In the genomic region with DNA sequence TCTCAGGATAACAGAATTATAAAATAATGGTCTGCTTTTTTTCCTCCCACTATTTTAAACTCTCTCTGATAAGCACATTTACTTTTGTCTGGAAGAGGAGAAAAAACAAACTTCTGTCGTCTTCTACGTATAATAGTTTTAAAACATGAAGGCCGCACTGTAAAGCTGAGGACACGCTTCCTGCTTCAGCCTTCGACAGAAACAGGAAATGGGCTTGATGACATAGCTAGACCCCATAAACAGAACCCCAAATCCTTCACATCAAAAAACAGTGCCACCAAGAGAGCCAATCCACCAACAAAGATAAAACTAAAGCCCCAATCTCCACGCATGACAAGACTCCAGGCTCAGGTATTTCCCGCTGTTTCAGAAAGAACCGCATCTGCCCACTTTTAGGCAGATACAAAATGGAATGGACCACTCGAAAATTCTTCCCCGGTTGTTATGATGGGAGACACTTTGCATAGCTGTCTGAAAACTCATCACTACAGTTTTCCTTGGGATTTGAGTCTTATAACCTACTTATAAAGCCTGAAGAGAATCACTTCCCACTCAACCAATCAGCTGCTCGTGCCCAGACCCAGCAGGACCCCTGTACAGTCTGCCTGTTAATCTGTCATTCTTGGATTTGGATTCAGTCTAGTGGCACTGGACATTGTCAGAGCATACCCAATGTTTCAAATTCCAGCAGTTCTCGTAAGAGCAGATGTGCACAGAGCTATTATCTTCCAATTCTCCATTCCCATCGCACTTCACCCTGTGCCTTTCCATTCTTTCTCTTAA, we compare ENCODE assay signal across 27 mouse cellular contexts. TPM values are rescaled to one million over a fixed set of nuclear protein-coding genes. Genes with fewer than 3 reads are reported as not detected.
A peak's percentile ranks its signal among the peaks of the same experiment; 100 is the strongest.
DNase-seq lines count a peak whose midpoint lies in the region; ATAC-seq lines count a peak whose summit lies in the region.
"Had no signal": no experiment of that assay in that cellular context is flagged by ENCODE, and none has a peak within 500 bp of the region (broad histone marks: within the 10 kb centered on the region; RNA-seq: fewer than 3 reads in every experiment).

No protein-coding gene starts in this region.

- H3K36me3 ChIP-seq in forebrain, embryonic 15.5 days: no peaks in the 10 kb centered on the region
- H3K36me3 ChIP-seq: heart, embryonic 10.5 days; heart, embryonic 15.5 days; limb, embryonic 13.5 days had no signal

- no peak overlapping the region for H3K4me2 ChIP-seq in forebrain, embryonic 15.5 days (replicated peaks)
- H3K4me2 ChIP-seq: forebrain, embryonic 13.5 days; heart, embryonic 15.5 days; limb, embryonic 13.5 days; liver, embryonic 12.5 days had no signal

- 96% methylated on average over 13 of the region's 13 CpGs for WGBS in forebrain, embryonic 15.5 days

- H3K4me3 ChIP-seq in forebrain, embryonic 15.5 days: no peak overlapping the region
- H3K4me3 ChIP-seq: forebrain, embryonic 13.5 days; heart, embryonic 10.5 days; heart, embryonic 15.5 days; left cerebral cortex, adult 2 months; limb, embryonic 13.5 days; liver, embryonic 12.5 days had no signal

- H3K9me3 ChIP-seq in forebrain, embryonic 15.5 days: no peaks in the 10 kb centered on the region
- H3K9me3 ChIP-seq: forebrain, embryonic 13.5 days; heart, embryonic 10.5 days; heart, embryonic 15.5 days; limb, embryonic 13.5 days; liver, embryonic 12.5 days had no signal

- H3K4me1 ChIP-seq in forebrain, embryonic 15.5 days: no peaks in the 10 kb centered on the region
- H3K4me1 ChIP-seq: forebrain, embryonic 13.5 days had no signal

- no peaks in the 10 kb centered on the region for H3K27me3 ChIP-seq in forebrain, embryonic 15.5 days
- H3K27me3 ChIP-seq: forebrain, embryonic 13.5 days; heart, embryonic 15.5 days; limb, embryonic 13.5 days; liver, embryonic 12.5 days had no signal

- no peak overlapping the region for H3K27ac ChIP-seq in forebrain, embryonic 15.5 days (replicated peaks)
- H3K27ac ChIP-seq: forebrain, embryonic 13.5 days; heart, embryonic 10.5 days; heart, embryonic 15.5 days; left cerebral cortex, adult 2 months; limb, embryonic 13.5 days; liver, embryonic 12.5 days; stomach, postnatal 0 days had no signal

- DNase-seq in cerebellum, postnatal 10 days: peak; percentile 49 to 56
- no peak for DNase-seq in cerebellum, postnatal 4 days (ENCODE audit: low spot score in 2 of 2)
- peak; percentile 17 for DNase-seq in A20 (ENCODE audit: low read depth, low spot score)
- DNase-seq in thymus, adult 18-20 months: no peak
- no peak for DNase-seq in layer of hippocampus, adult 8-10 months (ENCODE audit: low spot score in 2 of 2)
- DNase-seq: adrenal gland, adult 8-10 months; cerebellum, adult 2 months; kidney, adult 9 months; kidney, postnatal 10 days; lung, adult 18-20 months; midbrain, embryonic 14.5 days; right cerebral cortex, postnatal 25 days; thymus, adult 2 months; thymus, postnatal 36 days had no signal

- ATAC-seq in activated CD4-positive, CD25-positive, alpha-beta regulatory T cell, adult 4 months: peak; percentile 66
- ATAC-seq in inflammation-experienced regulatory T-cells, adult 6 months: peak; percentile 76
- no peak for ATAC-seq in forebrain, embryonic 15.5 days (replicated peaks)
- ATAC-seq: forebrain, embryonic 13.5 days; hindbrain, embryonic 16.5 days; intestine, postnatal 0 days; liver, embryonic 12.5 days; lung, postnatal 0 days had no signal

- H3K9ac ChIP-seq in forebrain, embryonic 15.5 days (replicated peaks): no peak overlapping the region
- H3K9ac ChIP-seq: forebrain, embryonic 13.5 days; heart, embryonic 15.5 days; limb, embryonic 13.5 days; liver, embryonic 12.5 days had no signal

RNA-seq across cellular contexts. Expression of gene Asah2, which starts 59.0 kb away (rescaled TPM):
- 1 to 10 TPM; 1.2 to 1.8 TPM for polyA plus RNA-seq in activated CD4-positive, CD25-positive, alpha-beta regulatory T cell, adult 4 months (2017; shearing (Covaris generic))
- polyA plus RNA-seq in inflammation-experienced regulatory T-cells, adult 6 months (2017; shearing (Covaris generic)): 1 to 10 TPM; 1.5 to 3.2 (median 1.5) TPM
- 0.33 and 0.48 TPM in 2 replicates for polyA plus RNA-seq in forebrain, embryonic 15.5 days (2015; fragmentation: Nextera tagmentation; extraction: Ambion mirVana)
- total RNA-seq in layer of hippocampus, adult 8-10 months (2022): 10 to 100 TPM in 2 of 4 experiments, 1 to 10 TPM in 2; 8.7 to 11.6 (median 10.3) TPM

Comparison
In these comparisons a context has a peak if more than half of its experiments do, and no peak if none do; other contexts are left out.
1. DNase-seq: peak in cerebellum, postnatal 10 days (2 of 2) and A20 (single experiment); none in cerebellum, postnatal 4 days (0 of 2), thymus, adult 18-20 months (0 of 2) and layer of hippocampus, adult 8-10 months (0 of 2).